Mouse (Mus musculus): ENCODE measurements at regions not wholly inside any gene's neighbourhood (a gene's known extent, or its start where the extent isn't known, plus 50 kb on each side); places are given as distances from the start of the nearest gene placed in this dataset.
A peak's percentile ranks its signal among the peaks of the same experiment; 100 is the strongest.
"Not testable (repeated sequence)": the region's sequence is repeated elsewhere in the genome, so short reads cannot be mapped to it uniquely, and the experiment has no call there.

DNA sequence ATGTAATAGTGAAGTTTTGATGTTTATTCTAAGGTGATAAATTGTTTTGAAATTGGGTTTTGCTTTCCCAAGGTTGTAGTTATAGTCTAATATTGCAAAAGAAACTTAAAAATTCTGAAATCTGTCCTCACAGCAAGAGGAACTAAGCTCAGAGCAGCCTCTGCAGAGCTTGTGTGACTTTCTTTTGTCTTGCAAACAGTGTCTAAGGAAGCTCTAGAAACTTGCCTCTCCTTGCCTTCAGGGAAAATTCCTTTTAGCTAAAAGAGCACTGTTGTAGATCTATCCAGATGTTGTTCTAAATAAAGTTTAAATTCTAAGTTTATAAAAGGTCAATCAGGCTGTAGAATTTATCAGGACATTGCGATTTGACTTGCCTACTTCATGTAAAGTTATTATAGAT is 681.2 kb downstream of the Dad1 start:
- not testable (repeated sequence) for DNase-seq

DNA sequence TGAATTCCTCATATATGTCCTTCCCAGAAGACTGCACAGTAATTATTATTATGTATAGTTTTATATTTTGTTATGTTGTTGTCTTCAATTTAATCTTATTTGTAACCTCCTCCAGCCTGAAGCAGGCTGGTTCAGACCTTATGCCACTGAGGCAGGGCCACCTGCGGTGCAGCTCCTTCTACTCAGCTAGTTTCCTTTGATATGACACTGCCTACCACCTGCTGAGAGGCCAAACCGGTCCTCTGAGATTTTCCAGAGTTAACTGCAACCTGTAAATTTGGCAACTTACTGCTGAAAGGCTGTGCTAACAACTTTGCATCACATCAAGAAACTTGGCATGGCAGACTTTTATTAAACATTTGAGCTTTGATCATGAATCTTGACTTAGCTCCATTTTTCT is 691.3 kb downstream of the Dad1 start:
- no peak for DNase-seq

DNA sequence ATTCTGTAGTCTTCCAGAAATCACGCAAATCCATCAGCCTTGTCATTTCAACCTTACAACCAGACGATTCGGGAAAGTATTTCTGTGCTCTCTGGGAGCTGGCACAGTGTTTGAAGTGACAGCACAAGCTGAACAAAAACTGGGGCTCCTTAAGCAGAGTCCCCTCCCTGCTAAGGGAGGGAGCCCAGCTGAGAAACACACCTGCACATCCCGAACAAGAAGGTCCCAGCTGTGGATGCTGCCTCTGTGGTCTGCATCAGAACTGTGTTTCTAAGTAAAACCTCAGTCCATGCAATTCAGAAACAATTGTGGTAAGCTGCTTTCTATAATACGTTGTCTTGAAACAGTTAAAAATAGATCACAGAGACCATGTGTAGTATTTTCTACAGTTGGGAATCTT is 693.8 kb downstream of the Dad1 start:
- not testable (repeated sequence) for DNase-seq

DNA sequence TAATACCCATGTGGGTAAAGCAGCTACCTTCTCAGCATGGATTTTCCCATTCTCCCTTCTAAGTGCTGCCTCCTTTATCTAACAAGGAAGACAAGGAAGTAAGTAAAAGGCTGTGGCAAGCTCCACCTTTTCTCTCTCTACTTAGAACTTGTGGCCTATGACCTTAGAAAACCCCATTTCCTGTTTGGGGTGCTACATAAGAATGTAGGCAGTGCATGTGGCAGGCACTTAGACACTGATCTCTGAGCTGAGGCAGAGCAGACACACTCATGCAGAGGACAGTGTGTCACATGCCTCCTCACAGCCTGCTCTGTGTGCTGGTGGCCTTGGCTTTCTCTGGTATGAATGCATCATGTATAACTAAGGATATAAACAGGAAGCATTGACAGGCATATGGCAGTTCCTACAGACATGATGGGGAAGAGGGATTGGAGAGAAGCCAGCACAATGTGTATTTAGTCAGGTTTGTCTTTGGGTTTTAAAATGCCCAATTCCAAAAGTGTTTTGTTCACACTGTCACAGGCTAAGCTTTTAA is 694.5 kb downstream of the Dad1 start:
- DNase-seq = not testable (repeated sequence)

DNA sequence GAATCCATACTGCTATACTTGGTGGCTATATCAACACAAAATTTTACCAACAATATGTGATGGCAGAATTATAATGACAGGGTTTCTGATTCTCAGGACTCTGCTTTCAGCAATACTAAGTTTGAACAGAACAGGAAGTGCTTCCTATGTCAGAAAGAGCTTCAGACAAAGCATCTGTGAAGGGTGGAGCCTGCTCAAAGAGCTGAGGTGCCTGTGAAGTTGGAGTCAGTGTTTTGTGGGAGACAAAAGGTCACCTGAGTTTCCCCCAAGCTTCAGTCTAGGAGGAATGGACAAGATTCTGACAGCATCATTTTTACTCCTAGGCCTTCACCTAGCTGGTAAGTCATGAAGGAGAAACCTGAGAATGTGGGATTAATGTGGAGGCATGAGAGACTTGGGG is 700.1 kb downstream of the Dad1 start:
- DNase-seq = no peak

DNA sequence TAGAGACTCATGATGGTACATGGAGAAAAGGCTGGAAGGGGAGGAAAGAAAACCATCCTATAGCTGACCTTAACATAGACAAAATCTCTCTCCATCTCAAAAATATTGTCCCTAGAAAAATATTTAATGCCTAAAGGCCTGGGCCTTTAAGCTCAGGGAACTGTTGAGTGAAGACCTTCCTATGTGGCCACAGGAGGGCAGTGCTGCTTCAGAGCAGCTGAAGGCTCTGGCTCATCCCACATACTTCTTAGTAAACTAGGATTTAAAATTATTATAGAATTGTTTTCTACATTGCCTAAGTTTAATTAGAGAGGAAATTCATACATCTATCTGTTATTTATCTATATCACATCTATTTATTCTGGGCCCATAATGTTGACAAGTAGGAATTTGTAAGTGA is 706.5 kb downstream of the Dad1 start:
- DNase-seq = not testable (repeated sequence)

DNA sequence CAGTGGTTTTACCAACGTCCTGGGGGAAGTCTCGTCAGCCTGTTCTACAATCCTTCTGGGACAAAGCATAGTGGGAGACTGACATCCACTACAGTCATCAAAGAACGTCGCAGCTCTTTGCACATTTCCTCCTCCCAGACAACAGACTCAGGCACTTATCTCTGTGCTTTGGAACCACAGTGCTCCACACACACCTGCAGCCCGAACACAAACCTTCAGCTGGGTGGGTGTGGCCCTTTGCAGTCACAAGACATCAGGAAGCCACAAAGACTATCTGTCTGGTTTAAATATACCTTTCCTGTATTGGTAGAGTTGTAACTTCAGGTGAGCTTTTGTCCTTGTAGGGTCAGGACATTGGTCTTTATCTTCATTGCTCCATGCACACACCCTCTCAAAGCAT is 708.6 kb downstream of the Dad1 start:
- no peak for DNase-seq

DNA sequence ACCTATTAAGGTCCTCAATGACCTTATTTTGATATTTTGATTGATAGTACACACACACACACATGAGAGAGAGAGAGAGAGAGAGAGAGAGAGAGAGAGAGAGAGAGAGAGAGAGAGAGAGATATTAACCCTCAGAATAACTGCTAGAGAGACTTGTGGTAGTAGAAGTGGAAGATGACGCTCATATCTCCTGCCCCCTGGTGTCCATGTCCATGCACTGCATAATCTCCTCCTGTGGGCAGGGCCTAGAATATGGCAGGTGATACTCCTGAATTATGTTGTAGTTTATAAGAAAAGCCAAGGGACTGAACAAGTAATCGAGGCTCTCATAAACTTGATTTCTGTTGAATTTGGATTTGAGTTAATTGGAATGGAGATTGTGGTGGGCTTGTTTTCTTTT is 712.3 kb downstream of the Dad1 start:
- DNase-seq = peak; percentile 6

DNA sequence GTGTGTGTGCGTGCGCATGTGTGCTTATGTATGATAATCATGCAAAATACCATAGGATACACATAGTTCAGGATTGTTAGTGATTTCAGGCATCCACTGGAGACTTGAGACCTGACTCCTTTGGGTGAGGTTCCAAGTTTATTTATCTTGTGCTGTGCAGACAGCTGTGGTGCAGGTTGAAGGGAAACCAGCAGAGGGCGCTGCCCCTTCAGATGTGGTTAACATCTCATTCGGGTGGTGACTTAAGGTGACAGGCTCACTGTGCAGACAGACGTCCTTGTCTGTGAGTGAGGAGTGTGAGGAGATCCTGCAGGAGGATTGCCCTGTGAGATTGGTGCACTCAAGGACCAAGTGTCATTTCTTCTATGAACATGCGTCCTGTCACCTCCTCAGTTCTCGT is 716.0 kb downstream of the Dad1 start:
- DNase-seq = not testable (repeated sequence)

DNA sequence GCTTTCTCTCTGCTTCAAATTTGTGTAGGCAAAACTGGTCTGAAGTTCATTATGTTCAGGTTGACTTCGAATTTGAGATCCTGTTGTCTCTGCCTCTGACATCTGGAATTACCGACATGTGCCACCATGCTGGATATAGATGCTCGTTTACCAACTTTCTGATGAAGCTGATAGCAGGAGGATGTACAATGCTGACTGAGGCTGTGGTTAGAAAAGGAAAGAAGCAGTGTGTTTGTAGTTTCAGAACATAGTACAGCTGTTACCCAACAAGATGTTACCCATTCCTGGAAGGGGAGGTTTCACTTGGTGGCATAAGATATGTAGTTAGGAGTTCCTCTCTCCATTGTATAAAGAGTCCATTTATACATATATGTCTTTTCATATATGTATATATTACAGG is 730.5 kb downstream of the Dad1 start:
- DNase-seq = not testable (repeated sequence)

DNA sequence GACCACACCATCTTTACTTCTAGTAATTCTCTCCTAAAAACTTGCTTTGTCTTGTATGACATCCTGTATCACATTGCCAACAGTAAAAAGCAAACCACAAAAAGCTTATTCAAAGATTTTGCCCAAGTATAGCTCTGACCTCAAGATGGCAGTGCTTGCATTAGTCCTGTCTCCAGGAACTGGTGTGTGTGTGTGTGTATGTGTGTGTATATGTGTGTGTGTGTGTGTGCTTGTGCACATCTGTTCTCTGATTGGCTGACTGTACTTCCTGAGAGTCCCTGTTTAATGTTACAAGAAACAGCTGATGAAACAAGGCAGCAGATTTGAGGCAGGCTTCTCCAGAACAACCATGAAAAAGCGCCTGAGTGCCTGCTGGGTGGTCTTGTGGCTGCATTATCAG is 735.0 kb downstream of the Dad1 start:
- not testable (repeated sequence) for DNase-seq

DNA sequence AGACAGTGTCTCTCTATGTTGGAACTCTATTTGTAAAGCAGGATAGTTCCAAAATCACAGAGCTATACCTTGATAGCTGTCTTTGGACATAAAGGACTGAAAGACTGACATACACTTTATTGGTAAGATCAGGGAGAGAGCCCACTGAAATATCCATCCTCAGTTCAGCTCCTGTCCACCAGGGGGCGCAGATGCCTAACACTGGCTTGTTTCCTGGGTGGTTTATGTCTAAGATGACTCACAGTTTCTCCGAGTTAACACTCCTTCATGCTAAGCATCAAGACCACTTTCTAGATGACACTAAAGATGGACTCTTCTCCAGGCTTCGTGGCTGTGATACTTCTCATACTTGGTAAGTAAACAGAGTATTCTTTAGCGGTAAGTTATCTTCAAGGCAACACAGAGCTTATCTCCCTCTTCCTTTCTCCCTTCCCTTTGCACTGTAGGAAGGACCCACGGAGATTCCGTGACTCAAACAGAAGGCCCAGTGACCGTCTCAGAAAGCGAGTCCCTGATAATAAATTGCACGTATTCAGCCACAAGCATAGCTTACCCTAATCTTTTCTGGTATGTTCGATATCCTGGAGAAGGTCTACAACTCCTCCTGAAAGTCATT is 737.2 kb downstream of the Dad1 start:
- not testable (repeated sequence) for DNase-seq

DNA sequence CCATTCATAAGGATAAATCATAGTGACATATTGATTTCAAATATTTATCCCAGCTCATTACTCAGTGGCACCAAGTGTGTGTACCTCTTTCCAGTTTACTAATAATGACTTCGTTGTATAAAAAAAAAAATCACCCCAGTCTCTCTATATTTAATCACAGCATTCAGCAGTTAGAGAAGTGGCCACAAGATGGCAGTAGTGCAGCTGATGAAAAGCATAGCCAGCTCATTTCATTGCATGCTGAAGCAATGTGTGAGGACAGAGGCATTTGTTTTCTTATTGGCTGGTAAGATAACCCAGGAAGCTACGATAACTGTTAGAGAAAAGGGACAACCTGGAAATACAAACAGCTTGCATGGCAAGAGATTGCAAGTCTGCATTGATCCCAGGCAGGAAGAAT is 748.5 kb downstream of the Dad1 start:
- peak; percentile 18 for DNase-seq

DNA sequence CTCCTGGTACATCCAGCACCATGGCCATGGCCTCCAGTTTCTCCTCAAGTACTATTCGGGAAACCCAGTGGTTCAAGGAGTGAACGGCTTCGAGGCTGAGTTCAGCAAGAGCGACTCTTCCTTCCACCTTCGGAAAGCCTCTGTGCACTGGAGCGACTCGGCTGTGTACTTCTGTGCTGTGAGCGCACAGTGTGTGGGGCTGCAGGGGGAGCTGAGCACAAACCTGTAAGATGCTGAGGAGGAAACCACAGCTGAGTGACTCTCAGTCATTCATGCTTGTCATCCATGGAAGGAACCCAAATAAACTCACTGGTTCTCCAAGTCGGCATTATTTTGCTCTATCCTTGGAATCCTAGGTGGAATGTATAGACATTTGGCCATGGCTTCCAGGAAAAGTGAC is 765.5 kb downstream of the Dad1 start:
- not testable (repeated sequence) for DNase-seq

DNA sequence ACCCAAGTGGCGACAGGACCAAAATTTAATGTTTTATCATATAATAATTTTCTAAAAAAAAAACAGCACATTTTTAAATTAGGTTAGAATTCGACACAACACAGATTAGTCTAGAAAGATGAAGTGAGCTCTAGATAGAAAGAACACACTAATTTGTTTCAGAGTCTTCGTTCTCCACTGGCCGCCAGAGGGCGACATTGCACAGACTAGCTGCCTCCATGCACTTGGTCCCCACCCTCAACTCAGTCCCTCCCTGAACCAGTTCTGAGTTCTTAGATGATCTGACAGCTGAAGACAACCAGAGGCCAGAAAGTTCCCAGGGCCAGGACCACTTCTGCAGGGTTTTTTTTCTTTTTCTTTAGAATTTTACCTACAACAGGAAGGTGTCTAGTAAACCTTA is 766.3 kb downstream of the Dad1 start:
- DNase-seq = not testable (repeated sequence)

DNA sequence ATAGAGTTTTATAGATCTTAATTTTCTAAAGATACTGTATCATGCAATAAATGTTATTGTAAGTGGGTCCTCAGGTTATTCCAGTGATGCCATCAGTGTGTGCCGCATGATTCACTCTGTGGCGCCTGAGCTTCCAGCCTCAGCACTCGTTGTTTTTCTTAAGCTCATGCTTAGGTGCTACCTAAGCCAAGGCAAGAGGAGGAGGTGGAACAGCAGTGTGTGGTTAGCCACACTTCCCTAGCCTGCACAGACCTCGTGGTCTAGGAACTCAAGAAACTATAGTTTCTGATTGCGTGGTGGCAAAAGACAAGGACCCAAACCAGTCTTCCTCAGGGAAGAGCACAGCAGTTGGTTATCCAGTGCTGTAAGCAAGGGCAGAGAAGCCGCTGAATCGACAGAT is 779.7 kb downstream of the Dad1 start:
- DNase-seq = not testable (repeated sequence)

DNA sequence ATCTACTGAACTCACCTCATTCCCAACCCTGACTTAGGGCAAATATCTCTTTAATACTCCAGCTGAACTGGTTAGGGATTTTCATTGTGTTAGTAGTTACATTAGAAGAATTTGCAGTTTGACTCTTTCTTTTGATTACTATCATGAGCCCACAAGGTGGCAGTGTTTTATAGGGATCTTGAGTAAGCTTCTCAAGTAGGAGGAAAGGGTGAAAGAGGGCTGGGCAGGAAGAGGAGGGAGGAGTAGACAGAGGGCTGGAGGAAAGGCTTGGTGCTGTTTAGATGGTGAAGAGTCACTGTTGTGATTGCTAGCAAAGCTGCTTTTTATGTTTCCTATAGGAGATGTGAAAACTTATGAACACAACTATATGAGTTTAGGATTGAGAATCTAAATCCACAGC is 793.1 kb downstream of the Dad1 start:
- not testable (repeated sequence) for DNase-seq

DNA sequence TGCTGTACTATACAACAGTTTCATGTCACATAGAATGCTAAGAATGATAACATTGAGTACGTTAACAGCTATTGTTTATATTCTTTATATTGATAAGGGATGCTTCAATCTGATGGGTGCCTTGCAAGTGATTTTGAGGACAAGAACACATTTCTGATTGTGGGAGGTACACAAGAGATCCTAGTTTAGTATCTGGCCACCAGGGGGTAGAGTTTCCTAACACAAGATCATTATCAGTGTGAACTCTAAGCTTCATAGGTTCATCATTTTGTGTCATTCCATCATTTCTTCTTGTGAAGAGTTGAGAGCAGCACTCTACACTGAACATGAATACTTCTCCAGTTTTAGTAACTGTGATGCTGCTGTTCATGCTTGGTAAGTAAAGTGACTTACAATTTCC is 799.9 kb downstream of the Dad1 start:
- no peak for DNase-seq

DNA sequence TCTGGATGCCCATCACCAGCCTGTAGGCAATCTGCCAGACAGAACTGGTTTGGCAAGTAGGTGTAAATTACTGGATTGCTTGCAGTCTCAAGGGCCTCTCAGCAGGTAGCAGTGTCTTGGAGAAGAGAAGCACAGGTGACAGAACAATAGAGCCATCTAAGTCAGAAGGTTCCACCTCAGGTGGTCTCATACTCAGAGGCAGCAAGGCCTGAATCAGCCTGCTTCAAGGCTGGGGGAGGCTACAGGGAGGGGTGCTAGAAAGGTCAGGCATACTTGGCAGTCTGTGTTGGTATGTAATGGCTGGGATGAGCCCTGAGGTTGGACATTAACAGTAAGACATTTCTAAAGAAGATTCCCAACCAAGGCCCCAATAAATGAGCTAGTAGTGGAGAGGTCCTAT is 814.3 kb downstream of the Dad1 start:
- not testable (repeated sequence) for DNase-seq

DNA sequence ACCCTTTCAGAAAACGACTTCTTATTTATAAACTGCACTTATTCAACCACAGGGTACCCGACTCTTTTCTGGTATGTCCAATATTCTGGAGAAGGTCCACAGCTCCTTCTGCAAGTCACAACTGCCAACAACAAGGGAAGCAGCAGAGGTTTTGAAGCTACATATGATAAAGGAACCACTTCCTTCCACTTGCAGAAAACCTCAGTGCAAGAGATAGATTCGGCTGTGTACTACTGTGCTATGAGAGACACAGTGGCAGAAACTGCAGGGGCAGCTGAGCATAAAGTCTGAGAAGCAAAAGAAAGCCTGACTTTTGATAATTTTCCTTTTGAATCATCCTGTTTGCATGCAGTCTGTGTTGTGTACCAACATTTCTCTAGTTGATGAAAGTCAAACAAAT is 823.8 kb downstream of the Dad1 start:
- DNase-seq = not testable (repeated sequence)

DNA sequence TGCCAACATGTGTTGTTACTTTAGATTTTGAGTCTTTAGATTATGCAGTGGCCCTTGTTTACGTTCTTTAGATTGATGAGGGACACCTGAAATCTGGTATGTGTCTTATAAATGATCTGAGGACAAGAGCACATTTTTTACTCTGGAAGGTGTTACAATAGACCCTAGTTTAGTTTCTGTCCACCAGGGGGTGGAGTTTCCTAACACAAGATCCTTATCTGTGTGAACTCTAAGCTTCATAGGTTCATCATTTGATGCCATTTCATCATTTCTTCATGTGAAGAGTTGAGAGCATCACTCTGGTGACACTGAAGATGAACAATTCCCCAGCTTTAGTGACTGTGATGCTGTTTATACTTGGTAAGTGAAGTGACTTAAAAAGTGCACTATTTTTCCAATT is 825.5 kb downstream of the Dad1 start:
- not testable (repeated sequence) for DNase-seq

DNA sequence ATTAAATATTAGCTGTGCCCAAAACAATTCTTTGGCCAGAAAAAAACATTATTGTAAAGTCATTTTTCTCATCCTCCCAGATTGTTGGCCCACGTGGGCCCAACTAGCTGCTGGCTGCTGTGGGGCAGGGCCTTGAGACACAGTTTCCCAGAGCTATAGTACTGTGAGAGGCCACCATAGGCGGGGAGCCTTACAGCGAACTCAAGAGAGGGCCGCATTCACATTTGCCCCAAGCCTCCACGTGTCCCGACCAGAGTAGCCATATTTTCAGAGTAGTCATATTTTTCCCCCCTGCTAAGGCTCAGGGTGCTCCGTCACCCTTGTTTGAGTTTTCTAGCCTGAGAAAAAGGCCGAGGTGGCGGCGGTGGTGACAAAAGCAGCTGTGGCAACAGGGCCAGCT is 826.3 kb downstream of the Dad1 start:
- not testable (repeated sequence) for DNase-seq

DNA sequence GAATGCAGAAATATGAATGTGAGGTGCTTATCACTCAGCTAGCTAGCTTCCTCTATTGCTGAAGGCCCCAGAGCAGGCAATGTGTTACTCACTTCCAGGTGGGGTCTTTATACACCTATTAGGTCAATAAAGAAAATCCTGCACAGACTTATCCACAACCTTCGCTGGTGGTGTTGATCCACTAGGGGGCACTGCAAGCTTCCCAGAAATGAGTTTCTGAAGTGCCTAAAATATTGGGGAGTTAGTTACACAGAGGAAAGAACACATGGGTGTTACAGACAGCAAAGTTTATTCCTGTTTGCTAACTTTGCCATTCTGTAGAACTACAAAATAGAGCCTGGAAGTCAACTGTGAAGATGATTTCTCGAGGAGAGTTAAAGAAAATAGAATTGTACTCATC is 836.9 kb downstream of the Dad1 start:
- not testable (repeated sequence) for DNase-seq

DNA sequence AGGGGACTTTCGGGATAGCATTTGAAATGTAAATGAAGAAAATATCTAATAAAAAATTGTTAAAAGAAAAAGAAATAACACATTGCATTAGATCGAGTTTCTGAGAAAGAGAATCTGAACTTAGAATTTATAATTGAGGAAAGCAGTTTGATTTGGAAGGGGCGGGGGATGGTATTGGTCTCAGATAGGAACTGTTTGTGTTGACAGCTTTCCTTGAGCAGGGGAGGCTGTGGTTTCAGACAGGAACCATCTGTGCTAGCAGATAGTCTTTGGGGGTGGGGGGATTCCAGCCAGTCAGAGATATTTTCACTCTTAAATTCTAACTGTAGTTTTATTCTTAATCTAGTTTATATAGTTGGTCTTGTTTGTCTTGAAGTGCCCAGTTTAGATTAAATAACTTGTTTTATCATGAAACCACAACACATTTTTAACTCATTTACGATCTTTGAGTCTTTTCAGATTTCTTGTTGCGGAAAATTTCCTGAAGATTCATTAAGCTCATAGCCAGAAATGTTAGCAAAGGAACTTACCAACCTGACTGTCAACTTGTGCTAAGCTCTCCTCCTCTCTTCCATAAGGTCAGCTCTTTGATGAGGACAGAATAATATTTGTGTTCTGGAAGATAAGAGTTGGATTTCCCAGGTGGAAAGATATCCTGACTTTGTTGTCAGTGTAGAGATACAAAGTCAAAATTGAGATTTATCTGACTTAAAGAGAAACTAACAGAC is 846.2 kb downstream of the Dad1 start:
- not testable (repeated sequence) for DNase-seq

Measured in gastrocnemius, postnatal 10 days (tissue).